Mouse (Mus musculus) lung, postnatal 0 days (tissue): ENCODE data around the gene 0610037L13Rik. TPM values are rescaled to one million over a fixed set of nuclear protein-coding genes. Genes with fewer than 3 reads are reported as not detected.

Experiments used
- ATAC-seq: fragments of 200-750 bp; cut with Nextera tagmentation; 2 replicates; pipeline ENCODE4 v1.8.0; 2017; ENCODE audit warnings: moderate library complexity
- DNase-seq: peaks from one replicate; pipeline ENCODE4 v3.0.0-alpha.2; 2016; ENCODE audit warnings: low spot score
- H3K27ac ChIP-seq: fragments of 300-500 bp; sonication (generic); 2 replicates; pipeline ENCODE4 v1.5.1; 2014; ENCODE audit warnings: antibody characterized with exemption, mild to moderate bottlenecking, low read length, mixed read lengths
- H3K27me3 ChIP-seq: fragments of 300-500 bp; sonication (generic); replicated peaks from 2 replicates; pipeline ENCODE4 v1.6.1; 2014; ENCODE audit warnings: low read length, mixed read lengths; ENCODE audit not compliant: insufficient read depth
- H3K36me3 ChIP-seq: fragments of 300-500 bp; sonication (generic); 2 replicates; pipeline ENCODE4 v1.6.1; 2014; ENCODE audit warnings: low read length, mixed read lengths; ENCODE audit not compliant: insufficient read depth
- H3K4me1 ChIP-seq: fragments of 300-500 bp; sonication (generic); 2 replicates; pipeline ENCODE4 v1.6.1; 2014; ENCODE audit warnings: antibody characterized with exemption, low read depth, low read length, mixed read lengths; ENCODE audit not compliant: insufficient read depth
- H3K4me2 ChIP-seq: fragments of 300-500 bp; sonication (generic); replicated peaks from 2 replicates; pipeline ENCODE4 v1.6.1; 2014; ENCODE audit warnings: low read depth, mild to moderate bottlenecking, low read length, moderate library complexity, mixed read lengths
- H3K4me3 ChIP-seq: fragments of 300-500 bp; sonication (generic); 2 replicates; pipeline ENCODE4 v1.5.1; 2014; ENCODE audit warnings: low read depth, low read length
- H3K9ac ChIP-seq: fragments of 300-500 bp; sonication (generic); replicated peaks from 2 replicates; pipeline ENCODE4 v1.6.1; 2014; ENCODE audit warnings: low read depth, mild to moderate bottlenecking
- H3K9me3 ChIP-seq: fragments of 300-500 bp; sonication (generic); 2 replicates; pipeline ENCODE4 v1.6.1; 2016; ENCODE audit warnings: low read length, mixed read lengths
- CTCF ChIP-seq: IDR thresholded peaks from 2 replicates; pipeline ENCODE4 v1.5.1; 2016; ENCODE audit warnings: antibody characterized with exemption, mild to moderate bottlenecking
- EP300 ChIP-seq: IDR thresholded peaks from 2 replicates; pipeline ENCODE4 v1.6.1; 2016; ENCODE audit warnings: antibody characterized with exemption, mild to moderate bottlenecking, control low read depth
- WGBS: fragments of 180-500 bp; shearing (Covaris S2); extraction: QIAGEN DNeasy Blood & Tissue Kit; methylation state at CpG from one replicate; pipeline ENCODE4 v1.1.7; 2014; 5-methylcytosine and 5-hydroxymethylcytosine counted together
- polyA plus RNA-seq: library from polyadenylated mRNA; unstranded; fragments of >200 nt; fragmentation: Nextera tagmentation; extraction: Ambion mirVana; gene quantifications from 2 replicates; pipeline ENCODE4 v1.2.1, GENCODE M21; 2015

Gene 0610037L13Rik
- polyA plus RNA-seq, 1 experiment from 2014 or later: 92.4 TPM

GRCm38 (mm10) chr4:107850091-107850490 is 39.5 kb upstream of the 0610037L13Rik start:
- no peaks in the 10 kb centered on the region for H3K4me1 ChIP-seq
- H3K36me3 ChIP-seq: no peaks in the 10 kb centered on the region
- no peak for ATAC-seq
- H3K4me2 ChIP-seq: no peak overlapping the region
- no peak overlapping the region for H3K4me3 ChIP-seq
- H3K27me3 ChIP-seq: peaks cover 4% of the 10 kb centered on the region; the same call in 1 of the 2 replicates
- no peak for TF ChIP-seq CTCF
- no peak for TF ChIP-seq EP300
- H3K27ac ChIP-seq: no peak overlapping the region
- WGBS: 85% methylated on average over 8 of the region's 8 CpGs
- DNase-seq: no peak
- H3K9ac ChIP-seq: no peak overlapping the region
- H3K9me3 ChIP-seq: no peaks in the 10 kb centered on the region

- Histone ChIP-seq H3K36me3 (no peaks in the 10 kb centered on the region), H3K4me3 (no peak overlapping the region), H3K4me1 (no peaks in the 10 kb centered on the region), H3K9me3 (no peaks in the 10 kb centered on the region), H3K9ac (no peak overlapping the region), H3K27ac (no peak overlapping the region), H3K4me2 (no peak overlapping the region), H3K27me3 (no peaks in the 10 kb centered on the region)
- ATAC-seq (no peak), DNase-seq (no peak)
- TF ChIP-seq CTCF: no peak
- no peak for TF ChIP-seq EP300
- WGBS: 87% methylated on average over 8 of the region's 8 CpGs
Observed at GRCm38 (mm10) chr4:107853333-107853732, 36.3 kb upstream of the 0610037L13Rik start.

- DNase-seq (no peak), ATAC-seq (no peak)
- 84% methylated on average over 7 of the region's 7 CpGs for WGBS
- Histone ChIP-seq H3K36me3 (no peaks in the 10 kb centered on the region), H3K9me3 (no peaks in the 10 kb centered on the region), H3K27ac (no peak overlapping the region), H3K4me1 (no peaks in the 10 kb centered on the region), H3K27me3 (no peaks in the 10 kb centered on the region), H3K4me2 (no peak overlapping the region), H3K4me3 (no peak overlapping the region), H3K9ac (no peak overlapping the region)
- TF ChIP-seq EP300 (no peak), CTCF (no peak)
Observed at GRCm38 (mm10) chr4:107853836-107854235, 35.8 kb upstream of the 0610037L13Rik start.

- DNase-seq: no peak
- no peaks in the 10 kb centered on the region for H3K9me3 ChIP-seq
- H3K27ac ChIP-seq: no peak overlapping the region
- TF ChIP-seq CTCF: 0 out of 2 replicates have a peak, but pooled peaks have one; percentile 16
- no peak for TF ChIP-seq EP300
- ATAC-seq: no peak
- 67% methylated on average over 11 of the region's 11 CpGs for WGBS
- no peak overlapping the region for H3K9ac ChIP-seq
- H3K4me1 ChIP-seq: no peaks in the 10 kb centered on the region
- no peaks in the 10 kb centered on the region for H3K27me3 ChIP-seq
- no peak overlapping the region for H3K4me3 ChIP-seq
- H3K36me3 ChIP-seq: no peaks in the 10 kb centered on the region
- H3K4me2 ChIP-seq: no peak overlapping the region
Observed at GRCm38 (mm10) chr4:107856958-107857686, 32.5 kb upstream of the 0610037L13Rik start.

- DNase-seq (no peak), ATAC-seq (no peak)
- no peak overlapping the region for H3K9ac ChIP-seq
- no peaks in the 10 kb centered on the region for H3K9me3 ChIP-seq
- no peaks in the 10 kb centered on the region for H3K4me1 ChIP-seq
- no peak overlapping the region for H3K27ac ChIP-seq
- H3K4me3 ChIP-seq: no peak overlapping the region
- H3K36me3 ChIP-seq: no peaks in the 10 kb centered on the region
- H3K4me2 ChIP-seq: no peak overlapping the region
- WGBS: 84% methylated on average over 7 of the region's 7 CpGs
- no peaks in the 10 kb centered on the region for H3K27me3 ChIP-seq
- no peak for TF ChIP-seq CTCF
- TF ChIP-seq EP300: no peak
Observed at GRCm38 (mm10) chr4:107858995-107859394, 30.6 kb upstream of the 0610037L13Rik start.

GRCm38 (mm10) chr4:107864866-107865265 is 24.7 kb upstream of the 0610037L13Rik start:
- 81% methylated on average over 4 of the region's 4 CpGs for WGBS
- no peak overlapping the region for H3K4me3 ChIP-seq
- H3K4me2 ChIP-seq: no peak overlapping the region
- no peak overlapping the region for H3K27ac ChIP-seq
- H3K9ac ChIP-seq: no peak overlapping the region
- DNase-seq (no peak), ATAC-seq (no peak)
- TF ChIP-seq EP300: no peak
- TF ChIP-seq CTCF: no peak
- no peaks in the 10 kb centered on the region for H3K4me1 ChIP-seq
- H3K27me3 ChIP-seq: no peaks in the 10 kb centered on the region
- H3K36me3 ChIP-seq: no peaks in the 10 kb centered on the region
- H3K9me3 ChIP-seq: no peaks in the 10 kb centered on the region
